Mouse (Mus musculus): ENCODE data around the gene Gm43638. TPM values are rescaled to one million over a fixed set of nuclear protein-coding genes. Genes with fewer than 3 reads are reported as not detected.
A peak's percentile ranks its signal among the peaks of the same experiment; 100 is the strongest.
"Not testable (repeated sequence)": the region's sequence is repeated elsewhere in the genome, so short reads cannot be mapped to it uniquely, and the experiment has no call there.

The Gm43638 gene
- total RNA-seq (2021): not detected

GRCm38 (mm10) chr5:87486706-87487105, at the start of gene Gm43638:
Gene Gm43638, minus strand, starts transcription at chr5:87486806.
- DNase-seq (ENCODE audit: low spot score in 2 of 2); intact Hi-C loops (cut with DNase I): not testable (repeated sequence)

- intact Hi-C loops (cut with DNase I): no loop called here
- no peak for DNase-seq (ENCODE audit: low spot score in 2 of 2)
Observed at GRCm38 (mm10) chr5:87535994-87536644, 49.5 kb upstream of the Gm43638 start.

DNA sequence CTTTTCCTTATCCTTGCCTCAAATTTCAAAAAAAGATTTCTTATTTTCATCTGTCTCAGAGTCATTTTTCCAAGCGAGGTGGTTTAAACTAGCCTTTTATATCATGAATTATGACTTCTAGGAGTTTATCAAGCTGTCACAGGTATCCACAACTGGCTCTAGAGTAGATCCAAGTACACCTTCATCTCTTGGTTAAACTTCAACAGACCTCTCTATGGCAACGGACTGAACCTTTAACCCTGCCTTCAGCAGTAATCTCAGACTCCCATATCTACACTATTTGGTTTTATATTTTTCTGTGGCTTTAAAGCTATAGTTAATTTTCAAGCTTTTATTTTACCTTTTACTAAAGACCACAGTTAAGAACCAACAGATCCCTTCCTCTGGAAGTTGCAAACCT, 45.7 kb upstream of the Gm43638 start:
- intact Hi-C loops (cut with DNase I): no loop called here
- no peak for DNase-seq (ENCODE audit: low spot score in 2 of 2)

DNA sequence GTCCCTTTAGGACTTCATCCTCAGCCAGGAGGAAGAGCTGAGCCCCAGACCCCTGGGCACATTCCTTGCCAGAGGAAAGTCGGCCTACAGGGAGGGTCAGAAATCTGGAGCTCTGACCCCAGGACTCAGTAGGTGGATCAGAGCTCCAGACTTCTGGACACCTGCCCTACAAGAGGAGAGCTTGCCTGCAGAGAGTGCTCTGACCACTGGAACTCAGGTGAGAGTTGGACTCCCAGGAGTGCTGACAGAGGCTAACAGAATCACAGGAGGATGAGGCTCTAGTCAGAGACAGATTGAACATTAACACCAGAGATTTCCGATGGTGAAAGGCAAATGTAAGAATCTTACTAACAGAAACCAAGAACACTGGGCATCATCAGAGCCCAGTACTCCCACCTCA, 37.0 kb upstream of the Gm43638 start:
- intact Hi-C loops (cut with DNase I); DNase-seq (ENCODE audit: low spot score in 2 of 2): not testable (repeated sequence)

- peak in 1 of 2 experiments; percentile 7 for DNase-seq (ENCODE audit: low spot score in 2 of 2)
- intact Hi-C loops (cut with DNase I): no loop called here
Observed at GRCm38 (mm10) chr5:87505776-87506458, 19.3 kb upstream of the Gm43638 start.

DNA sequence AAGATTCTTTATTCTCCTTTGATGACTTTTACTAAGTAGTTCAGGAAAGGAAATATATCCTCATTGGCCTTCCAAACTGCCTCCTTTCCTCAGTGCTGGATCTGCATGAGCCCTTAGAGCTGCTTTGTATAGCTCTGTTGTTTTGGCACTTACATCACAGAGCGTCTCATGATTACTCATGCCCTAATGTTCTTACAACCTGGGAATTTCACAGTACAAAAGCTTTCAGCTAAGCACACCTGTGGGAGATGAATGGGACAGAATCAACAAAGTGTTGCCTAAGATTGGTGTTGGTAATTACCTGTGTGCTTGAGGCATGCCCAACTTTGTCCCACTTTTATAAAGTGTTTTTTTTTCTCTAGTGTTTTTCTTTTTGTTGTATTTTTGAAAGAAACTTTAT, 16.1 kb upstream of the Gm43638 start:
- DNase-seq (ENCODE audit: low spot score in 2 of 2): no peak
- intact Hi-C loops (cut with DNase I): no loop called here

- DNase-seq (ENCODE audit: low spot score in 2 of 2): no peak
- intact Hi-C loops (cut with DNase I): no loop called here
Observed at GRCm38 (mm10) chr5:87499341-87499740, 12.7 kb upstream of the Gm43638 start.

- no peak for DNase-seq (ENCODE audit: low spot score in 2 of 2)
- intact Hi-C loops (cut with DNase I): no loop called here
Observed at GRCm38 (mm10) chr5:87498936-87499335, 12.3 kb upstream of the Gm43638 start.

DNA sequence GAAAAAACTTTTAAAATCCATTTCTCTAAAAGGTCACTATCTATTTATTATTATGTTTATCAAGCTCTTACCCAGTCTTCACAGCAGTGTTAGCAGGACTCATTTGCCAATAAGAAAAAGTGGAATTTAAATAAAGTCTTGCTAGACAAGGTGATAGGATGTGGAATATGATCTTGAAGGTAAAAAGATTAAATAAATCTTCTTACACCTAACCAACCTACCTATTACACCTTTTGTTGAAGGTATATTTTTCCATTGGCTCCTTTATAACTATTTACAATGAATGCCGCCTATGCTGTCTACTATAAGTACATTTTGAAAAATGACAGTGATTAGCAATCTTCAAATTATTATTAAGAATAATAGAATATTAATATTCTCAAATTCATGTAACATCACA, 4.2 kb upstream of the Gm43638 start, which contains the start of gene Ugt2a1:
TSS of gene Ugt2a1 (minus strand) at position 101 of the 400 bp plus-strand sequence.
- no peak for DNase-seq (ENCODE audit: low spot score in 2 of 2)
- intact Hi-C loops (cut with DNase I): no loop called here

DNA sequence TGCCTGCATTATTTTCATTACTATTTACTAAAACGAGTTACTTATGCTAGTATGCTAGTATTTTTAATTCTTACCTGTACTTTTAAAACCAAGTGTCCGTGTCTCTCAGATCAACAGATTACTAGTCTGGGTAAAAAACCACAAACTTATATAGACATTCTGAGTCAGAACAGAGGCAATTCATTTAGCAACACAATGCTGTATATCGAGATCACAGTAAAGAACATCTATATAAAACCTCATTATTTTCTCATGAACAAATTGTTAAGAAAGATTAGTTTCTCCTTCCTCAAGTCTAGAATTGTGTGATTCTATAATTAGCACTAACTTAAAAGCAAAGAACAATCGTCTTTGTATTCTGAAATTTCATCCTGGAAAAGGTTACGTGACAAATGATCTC, 4.4 kb downstream of the Gm43638 start, which contains the start of gene Ugt2a2:
TSS of gene Ugt2a2 (minus strand) at position 101 of the 400 bp plus-strand sequence.
- intact Hi-C loops (cut with DNase I): no loop called here
- DNase-seq (ENCODE audit: low spot score in 2 of 2): no peak

DNA sequence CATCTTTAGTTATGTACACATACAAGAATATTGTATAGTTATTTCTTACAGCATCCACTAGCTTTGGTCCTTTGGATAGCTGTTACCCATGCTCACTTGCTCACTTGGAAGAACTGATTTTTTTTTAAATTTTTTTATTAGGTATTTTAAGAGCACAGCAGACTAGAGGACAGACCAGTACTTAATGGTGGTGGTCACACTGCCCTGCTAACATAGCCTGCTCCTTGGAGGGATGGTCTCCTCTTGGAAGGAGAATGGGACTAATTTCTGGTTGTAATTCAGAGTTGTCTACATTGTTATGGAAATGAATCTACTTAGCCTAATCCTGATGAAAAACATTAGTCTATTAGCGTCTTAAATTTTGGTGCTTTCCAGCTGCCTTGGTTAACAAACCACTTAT, 27.8 kb downstream of the Gm43638 start:
- no peak for DNase-seq (ENCODE audit: low spot score in 2 of 2)
- intact Hi-C loops (cut with DNase I): no loop called here

- no peak for DNase-seq (ENCODE audit: low spot score in 2 of 2)
- intact Hi-C loops (cut with DNase I): no loop called here
Observed at GRCm38 (mm10) chr5:87457701-87458100, 28.9 kb downstream of the Gm43638 start.

GRCm38 (mm10) chr5:87456216-87456850, 30.3 kb downstream of the Gm43638 start:
- intact Hi-C loops (cut with DNase I): no loop called here
- no peak for DNase-seq (ENCODE audit: low spot score in 2 of 2)

DNA sequence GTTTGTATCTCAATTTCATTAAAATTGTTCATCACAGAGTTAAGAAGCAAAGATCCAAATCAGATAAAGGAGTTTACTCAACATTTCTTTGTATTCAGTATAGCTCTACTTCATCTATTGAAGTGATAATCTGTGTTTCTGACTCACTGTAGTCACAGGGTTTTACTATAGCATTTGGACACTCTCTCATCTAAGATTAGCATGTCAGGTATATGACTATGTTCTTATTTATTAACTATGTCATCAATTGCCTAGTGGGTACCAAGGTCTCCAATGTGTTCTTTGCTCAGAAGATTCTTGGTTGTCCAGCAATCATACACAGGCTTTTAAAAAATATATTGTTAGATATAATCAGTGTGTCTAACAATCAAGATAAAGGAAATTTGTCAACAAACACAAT, 31.1 kb downstream of the Gm43638 start:
- DNase-seq (ENCODE audit: low spot score in 2 of 2): no peak
- intact Hi-C loops (cut with DNase I): no loop called here

- intact Hi-C loops (cut with DNase I): not testable (repeated sequence)
Observed at GRCm38 (mm10) chr5:87452514-87452913, 34.1 kb downstream of the Gm43638 start.

GRCm38 (mm10) chr5:87436264-87436663, 50.3 kb downstream of the Gm43638 start:
- DNase-seq (ENCODE audit: low spot score in 2 of 2): peak; percentile 20 to 30
- intact Hi-C loops (cut with DNase I): loop anchor here (1.0 to 5.0 kb wide), 2 partner anchors 550 to 584 kb away; no protein-coding TSS in a partner anchor

More at GRCm38 (mm10) chr5:87452514-87452913, 34.1 kb downstream of the Gm43638 start:
- not testable (repeated sequence) for DNase-seq (ENCODE audit: low spot score in 2 of 2)

- no peak for DNase-seq (ENCODE audit: low spot score in 2 of 2)
- intact Hi-C loops (cut with DNase I): no loop called here
Observed at GRCm38 (mm10) chr5:87425676-87426075, 60.9 kb downstream of the Gm43638 start.

DNA sequence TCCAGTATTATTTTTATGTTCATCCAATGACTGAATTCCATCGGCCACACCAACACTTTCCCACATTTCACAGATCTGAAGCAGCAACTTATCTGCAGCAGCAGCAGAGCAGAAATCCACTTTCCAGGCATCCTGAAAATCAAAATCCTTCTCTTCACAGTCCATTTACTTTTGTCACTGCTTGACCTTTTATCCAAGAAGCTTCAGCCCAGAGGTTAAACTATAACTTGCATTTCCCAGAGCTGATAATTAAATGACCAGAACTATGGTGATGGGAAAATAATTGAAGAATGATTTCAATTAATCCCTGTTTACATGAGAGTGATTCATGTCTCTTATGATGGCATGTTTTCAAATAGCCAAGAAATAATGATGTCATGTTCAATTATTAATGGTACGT, 62.6 kb downstream of the Gm43638 start, which contains the start of gene Ugt2b38:
TSS of gene Ugt2b38 (minus strand) at position 163 of the 400 bp plus-strand sequence.
- DNase-seq (ENCODE audit: low spot score in 2 of 2); intact Hi-C loops (cut with DNase I): not testable (repeated sequence)
